Mouse (Mus musculus) frontal cortex, postnatal 25 days (tissue): ENCODE data around the gene Mon1b.

Source experiments
- DNase-seq, 2 experiments: peaks; one replicate each; pipeline ENCODE4 v3.0.0; 2022; ENCODE audit warnings: low spot score in 2 of 2

Gene Mon1b

DNA sequence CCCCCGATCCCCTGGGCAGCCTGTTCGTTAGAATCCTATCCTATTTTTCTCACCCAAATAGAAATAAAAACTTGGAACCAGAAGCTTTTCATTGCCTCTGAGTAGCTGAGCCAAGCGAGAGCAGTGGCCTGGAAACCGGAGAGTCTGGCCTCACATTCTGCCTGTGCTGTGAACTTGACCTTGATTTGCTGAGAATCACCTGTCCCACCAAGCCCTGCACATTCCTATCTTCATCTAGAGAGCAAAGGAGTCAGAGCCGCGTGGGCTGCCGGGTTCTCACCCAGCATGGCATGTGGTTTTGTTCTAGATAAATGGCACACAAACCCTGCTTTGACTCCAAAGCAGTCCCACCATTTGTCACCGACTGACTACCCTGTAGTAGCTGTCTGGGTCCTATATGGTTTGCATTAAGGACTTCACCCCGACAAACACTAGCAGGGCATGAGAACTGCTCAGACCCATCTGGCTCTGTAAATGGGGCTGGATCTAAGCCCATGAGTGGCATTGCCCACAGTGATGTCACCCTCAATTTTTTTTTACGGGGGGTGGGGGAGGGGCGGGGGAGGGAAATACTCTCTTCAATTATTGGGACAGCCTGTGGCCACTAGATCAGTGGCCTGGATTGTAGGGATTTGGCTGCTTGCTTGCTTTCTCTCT lies 37.3 kb downstream of the Mon1b start:
- DNase-seq: no peak

DNA sequence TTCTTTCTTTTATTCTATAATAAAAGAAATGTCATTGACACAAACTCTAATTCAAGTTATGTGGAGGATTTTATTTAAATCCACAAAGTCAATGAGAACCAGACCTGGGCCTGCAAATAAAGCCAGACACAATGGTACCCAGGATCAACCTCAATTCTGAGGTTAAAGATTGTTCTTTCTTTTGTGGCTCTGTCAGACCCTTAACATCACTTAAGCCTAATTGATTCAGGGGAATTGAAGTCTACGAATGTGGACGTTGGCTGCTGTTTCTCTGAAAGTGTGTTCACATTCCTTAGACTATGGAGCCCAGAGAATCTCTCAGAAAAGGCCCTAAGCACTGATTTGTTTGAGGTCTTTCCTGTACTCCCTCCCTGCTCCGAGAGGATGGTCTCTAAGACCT lies 37.9 kb downstream of the Mon1b start:
- no peak for DNase-seq

DNA sequence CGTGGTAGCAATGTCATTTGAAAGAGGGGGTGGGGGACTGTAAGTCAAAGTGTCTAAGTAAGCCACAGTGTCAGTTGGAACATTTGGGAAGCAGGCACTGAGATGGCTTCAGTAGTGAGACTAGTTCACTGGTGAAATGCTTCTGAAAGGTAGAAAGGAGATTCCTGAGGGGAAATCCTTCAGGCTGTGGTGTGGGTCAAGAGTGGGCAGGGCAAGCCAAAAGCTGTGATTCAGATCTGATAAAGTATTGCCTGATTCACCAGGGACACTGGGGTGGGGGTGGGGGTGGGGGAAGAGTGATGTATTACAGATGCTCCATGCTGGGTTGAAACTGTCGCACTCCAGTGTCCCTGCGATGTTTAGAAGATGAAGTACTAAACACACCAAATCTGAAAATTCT lies 39.2 kb downstream of the Mon1b start:
- no peak for DNase-seq

- DNase-seq: no peak
Measured at GRCm38 (mm10) chr8:113675281-113675680, 39.9 kb downstream of the Mon1b start.

DNA sequence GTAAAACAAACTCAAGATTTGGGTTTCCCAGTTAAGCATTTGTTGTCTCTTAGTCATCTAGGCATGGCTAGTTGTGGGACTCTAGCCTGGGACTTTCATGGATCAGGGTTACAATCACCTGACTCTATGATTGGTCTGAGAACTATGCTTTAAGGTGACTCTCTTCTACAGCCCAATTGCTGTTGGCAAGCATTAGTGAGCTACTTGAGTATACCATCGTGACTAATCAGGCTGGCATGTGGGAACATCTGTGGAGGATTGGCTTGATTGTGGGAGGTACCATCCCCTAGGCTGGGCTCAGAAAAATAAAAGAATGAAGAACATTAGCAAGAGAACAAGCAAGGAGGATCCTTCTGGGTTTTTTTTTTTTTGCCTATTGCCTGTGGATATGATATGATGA lies 41.4 kb downstream of the Mon1b start:
- DNase-seq: no peak

GRCm38 (mm10) chr8:113679361-113679760 lies 44.0 kb downstream of the Mon1b start:
- no peak for DNase-seq

DNA sequence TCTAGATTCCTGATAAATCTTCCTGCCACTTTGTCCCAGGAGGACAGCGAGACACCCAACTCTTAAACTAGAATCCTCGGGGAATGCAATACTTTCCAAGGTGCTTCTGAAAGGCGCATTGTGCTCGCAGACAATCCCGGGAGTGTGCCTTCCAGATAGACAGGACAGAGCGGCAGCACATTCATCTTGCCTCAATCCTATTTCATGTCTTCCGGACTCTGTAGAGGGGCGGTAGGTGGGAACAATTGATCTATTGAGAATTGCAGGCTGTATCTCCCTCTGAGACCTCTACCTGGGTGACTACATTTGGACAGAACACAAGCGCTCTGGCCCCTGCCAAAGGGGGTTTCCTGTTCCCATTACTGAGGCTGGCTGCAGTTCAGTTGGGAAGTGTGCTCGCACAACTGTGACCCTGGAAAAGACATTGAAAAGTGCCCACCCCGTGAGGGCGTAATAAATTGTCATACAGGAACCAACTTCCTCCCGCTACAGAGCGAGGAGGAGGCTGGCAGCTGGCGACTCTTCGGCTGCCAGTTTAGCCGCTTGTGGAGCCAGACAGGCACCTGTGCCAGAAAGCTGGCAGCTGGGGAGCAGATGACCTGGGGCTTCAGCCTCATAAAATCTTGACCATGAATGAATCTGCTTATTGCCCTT lies 52.6 kb downstream of the Mon1b start:
- DNase-seq: no peak

GRCm38 (mm10) chr8:113688543-113688915 lies 53.1 kb downstream of the Mon1b start:
- DNase-seq: no peak

GRCm38 (mm10) chr8:113691622-113692343 lies 56.4 kb downstream of the Mon1b start:
- no peak for DNase-seq
